Mouse (Mus musculus): Measurements from ENCODE around the gene 2510039O18Rik. TPM values are rescaled to one million over a fixed set of nuclear protein-coding genes. Genes with fewer than 3 reads are reported as not detected.
A peak's percentile ranks its signal among the peaks of the same experiment; 100 is the strongest.

2510039O18Rik gene
- 32.6 and 32.9 TPM in 2 replicates for polyA plus RNA-seq (2012; rRNA removed)

- peak; percentile 68 to 86 for DNase-seq (ENCODE audit: extremely low spot score in 1 of 2, low spot score in 1 of 2)
These were observed at the start of gene 2510039O18Rik for GRCm38 (mm10) chr4:147940576-147941044. Gene 2510039O18Rik (plus strand): TSS chr4:147940895.

DNA sequence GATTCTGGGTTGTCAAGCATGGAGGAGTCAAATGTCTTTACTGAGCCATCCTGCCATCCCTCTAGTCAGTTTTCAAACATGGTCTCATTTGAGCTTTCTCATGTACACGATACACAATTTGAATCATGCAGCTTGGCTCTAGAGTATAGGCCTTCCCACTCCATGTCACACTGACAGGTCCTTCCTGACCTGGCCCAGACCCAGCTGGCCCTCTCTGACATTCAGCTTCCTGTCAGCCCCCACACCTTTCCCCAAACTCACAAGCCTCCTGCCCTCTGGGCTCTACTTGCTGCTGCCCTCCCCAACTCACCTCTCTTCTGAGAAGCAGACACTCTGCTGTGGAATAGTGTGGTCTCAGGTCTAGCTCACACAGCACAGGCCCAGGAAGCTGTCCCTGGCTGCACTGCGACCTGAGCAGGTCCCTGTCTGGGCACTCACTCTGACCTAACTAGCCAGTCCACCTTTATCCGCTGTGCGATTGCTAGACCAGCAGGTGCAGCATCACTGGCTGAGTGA lies 44.8 kb upstream of the 2510039O18Rik start:
- DNase-seq (ENCODE audit: extremely low spot score in 1 of 2, low spot score in 1 of 2): no peak

DNA sequence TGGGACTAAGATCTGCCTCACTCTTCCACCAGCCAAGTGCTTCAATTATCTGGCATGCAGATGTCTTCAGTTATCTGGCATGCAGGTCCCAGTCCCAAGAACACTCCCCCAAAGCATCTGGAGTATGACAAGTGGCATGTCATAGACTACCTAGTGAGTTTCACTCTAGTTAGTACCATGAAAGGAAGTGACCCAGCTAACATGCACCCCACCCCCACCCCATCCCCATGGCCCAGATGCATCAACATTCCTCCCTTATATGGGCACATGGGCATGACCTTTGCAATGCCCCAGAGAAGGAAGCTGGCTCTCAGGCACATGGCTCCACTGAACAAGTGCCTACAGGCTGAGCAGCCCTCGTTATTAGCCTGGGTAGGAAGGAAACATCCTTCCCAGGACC lies 44.3 kb upstream of the 2510039O18Rik start:
- DNase-seq (ENCODE audit: extremely low spot score in 1 of 2, low spot score in 1 of 2): no peak

DNA sequence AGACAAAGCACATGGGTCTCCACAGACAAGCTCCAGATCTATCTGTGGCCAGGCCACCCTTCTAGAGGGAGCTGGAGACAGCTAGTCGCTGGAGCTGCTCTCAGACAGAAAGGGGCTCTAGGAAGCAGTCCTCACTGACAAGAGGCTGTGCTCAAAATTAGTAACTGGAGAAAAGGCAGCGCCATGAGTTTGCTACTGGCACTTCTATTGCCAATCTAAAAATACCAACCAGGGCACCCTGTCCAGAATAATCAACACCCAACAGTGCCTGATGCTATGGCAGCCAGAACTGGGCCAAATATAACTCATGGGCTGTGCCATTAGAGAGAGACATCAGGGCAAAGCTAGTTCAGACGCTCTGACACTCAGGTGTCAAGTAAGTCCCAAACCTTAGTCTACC lies 43.3 kb upstream of the 2510039O18Rik start:
- DNase-seq (ENCODE audit: extremely low spot score in 1 of 2, low spot score in 1 of 2): peak; percentile 38 to 48

DNA sequence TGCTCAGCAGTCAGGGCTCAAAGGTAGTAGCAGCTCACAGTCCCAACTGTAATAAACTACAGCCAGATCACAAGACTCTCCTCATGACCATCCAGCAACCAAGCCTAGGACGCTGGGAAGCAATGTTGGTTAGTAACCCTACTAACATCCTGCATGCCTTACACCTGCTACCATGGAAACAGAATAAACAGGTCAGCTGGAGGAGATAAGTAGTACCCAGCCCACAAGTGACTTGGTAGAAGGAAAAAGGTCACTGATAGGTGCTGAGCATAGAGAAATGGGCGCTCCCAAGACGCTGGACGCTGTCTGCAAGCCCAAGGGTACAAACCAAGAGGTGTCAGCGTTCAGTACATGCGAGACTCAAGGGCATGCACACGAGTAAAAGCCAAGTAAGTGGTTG lies 40.2 kb upstream of the 2510039O18Rik start:
- DNase-seq (ENCODE audit: extremely low spot score in 1 of 2, low spot score in 1 of 2): no peak

DNA sequence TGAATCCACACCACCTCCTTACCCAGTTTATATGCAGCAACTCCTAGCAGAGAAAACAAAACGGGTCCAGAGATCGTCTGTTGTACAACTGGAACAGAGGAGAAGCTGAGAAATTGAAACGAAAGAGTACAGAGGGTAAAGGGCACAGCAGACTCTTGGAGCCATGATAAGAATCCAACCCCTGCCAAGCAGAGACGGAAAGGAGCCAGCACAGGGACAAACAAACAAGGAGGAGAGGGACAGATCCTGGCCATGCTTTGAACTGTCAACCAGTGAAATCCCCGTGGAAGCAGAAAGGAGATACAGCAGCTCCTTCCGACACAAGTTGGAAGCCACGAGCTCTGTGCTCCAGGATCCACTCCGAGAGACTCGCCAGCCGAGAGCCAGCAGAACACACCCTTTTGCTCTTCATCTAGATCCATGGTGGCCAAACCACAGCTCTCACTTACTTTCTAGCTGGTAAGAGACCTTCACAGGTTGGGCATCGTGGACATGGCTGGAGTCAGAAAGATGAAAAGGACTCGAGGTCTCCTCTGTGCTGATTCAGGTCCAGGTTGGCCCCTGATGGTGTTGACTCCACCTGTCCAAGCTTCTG lies 37.7 kb upstream of the 2510039O18Rik start:
- DNase-seq (ENCODE audit: extremely low spot score in 1 of 2, low spot score in 1 of 2): no peak

DNA sequence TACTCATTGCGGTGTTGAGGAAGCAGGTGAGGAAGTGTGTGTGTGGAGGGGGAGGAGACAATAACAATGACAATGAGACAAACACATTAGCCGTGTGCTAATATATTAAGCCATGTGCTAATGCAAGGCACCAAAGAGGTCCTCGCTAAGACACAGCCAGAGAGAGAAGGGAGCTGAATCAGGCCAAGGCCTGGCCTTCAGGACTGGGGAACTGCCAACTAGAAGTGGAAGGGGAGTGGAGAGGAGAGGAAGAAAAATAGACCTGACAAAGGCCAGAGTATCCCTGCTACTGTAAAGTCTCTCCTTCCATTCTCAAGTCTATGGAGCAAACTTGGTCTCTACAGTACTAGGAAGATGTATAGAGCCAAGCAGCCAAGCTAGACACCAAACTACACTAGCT lies 37.1 kb upstream of the 2510039O18Rik start:
- DNase-seq (ENCODE audit: extremely low spot score in 1 of 2, low spot score in 1 of 2): no peak

DNA sequence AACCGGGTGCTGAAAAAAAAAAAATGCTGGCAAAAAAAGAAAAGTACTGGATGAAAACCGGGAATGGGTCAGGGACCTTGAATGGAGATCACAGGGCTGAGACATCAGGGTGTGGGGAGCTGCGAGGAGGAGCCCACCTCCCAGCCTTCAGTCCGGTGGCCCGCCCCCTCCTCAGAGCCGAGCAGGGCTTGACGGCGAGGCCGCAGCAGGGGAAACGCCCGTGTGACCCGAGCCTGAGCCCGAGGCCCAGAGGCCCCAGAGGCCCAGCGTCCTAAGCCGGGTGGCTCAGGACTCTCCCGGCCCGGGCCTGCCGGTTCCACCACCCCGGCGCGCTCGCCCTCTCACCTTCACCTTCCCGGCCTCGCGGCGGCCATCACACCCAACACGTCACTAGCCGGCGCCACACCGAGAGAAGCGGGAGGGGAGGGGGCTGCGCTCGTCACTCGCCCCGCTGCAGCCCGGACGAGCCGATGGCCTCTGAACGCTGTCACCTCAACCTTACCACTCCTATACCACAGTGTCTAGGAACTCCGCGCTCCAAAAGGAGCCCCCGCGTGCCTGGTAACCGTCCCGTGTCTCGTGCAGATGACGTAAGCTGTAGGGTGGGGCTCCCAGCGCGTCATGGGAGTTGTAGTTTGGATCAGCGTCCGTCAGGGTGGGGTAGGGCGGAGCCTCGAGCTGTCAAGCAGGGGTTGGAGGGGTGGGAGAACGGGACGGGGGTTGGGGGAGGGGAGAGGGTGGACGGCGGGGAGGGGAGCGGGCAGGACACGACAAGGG lies 36.2 kb upstream of the 2510039O18Rik start, which contains the start of gene Mfn2:
TSS of gene Mfn2 (minus strand) at position 392 of the 777 bp plus-strand sequence.
- peak; percentile 86 to 91 for DNase-seq (ENCODE audit: extremely low spot score in 1 of 2, low spot score in 1 of 2)

DNA sequence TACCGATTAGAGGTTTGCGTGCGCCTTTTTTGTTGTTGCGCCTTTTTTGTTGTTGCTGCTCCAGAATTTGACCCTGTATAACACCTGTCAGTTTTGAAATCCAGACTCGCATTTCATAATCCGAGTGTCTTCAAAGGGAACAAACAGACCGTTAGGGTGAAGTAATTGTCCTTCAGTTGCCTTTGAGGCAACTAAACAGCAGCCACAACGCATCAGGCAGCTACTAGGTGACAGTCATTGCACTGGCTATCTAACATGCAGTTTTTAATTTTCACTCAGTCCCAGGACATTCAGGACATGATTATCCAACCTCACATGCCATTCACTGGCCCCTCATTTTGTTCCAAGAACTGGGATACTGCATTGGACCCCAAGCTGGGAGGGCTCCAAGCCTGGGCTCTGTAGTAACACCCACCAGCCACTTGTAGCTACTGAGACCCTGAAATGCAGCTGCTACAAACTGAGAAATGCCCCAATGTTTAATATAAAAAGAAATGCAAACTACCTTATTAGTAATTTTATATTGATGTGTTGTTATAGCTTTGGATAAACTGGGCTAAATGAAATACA lies 35.5 kb upstream of the 2510039O18Rik start:
- no peak for DNase-seq (ENCODE audit: extremely low spot score in 1 of 2, low spot score in 1 of 2)

- DNase-seq (ENCODE audit: extremely low spot score in 1 of 2, low spot score in 1 of 2): no peak
These were observed 34.5 kb upstream of the 2510039O18Rik start for GRCm38 (mm10) chr4:147906230-147906629.

GRCm38 (mm10) chr4:147909486-147909885 lies 31.2 kb upstream of the 2510039O18Rik start:
- DNase-seq (ENCODE audit: extremely low spot score in 1 of 2, low spot score in 1 of 2): no peak

DNA sequence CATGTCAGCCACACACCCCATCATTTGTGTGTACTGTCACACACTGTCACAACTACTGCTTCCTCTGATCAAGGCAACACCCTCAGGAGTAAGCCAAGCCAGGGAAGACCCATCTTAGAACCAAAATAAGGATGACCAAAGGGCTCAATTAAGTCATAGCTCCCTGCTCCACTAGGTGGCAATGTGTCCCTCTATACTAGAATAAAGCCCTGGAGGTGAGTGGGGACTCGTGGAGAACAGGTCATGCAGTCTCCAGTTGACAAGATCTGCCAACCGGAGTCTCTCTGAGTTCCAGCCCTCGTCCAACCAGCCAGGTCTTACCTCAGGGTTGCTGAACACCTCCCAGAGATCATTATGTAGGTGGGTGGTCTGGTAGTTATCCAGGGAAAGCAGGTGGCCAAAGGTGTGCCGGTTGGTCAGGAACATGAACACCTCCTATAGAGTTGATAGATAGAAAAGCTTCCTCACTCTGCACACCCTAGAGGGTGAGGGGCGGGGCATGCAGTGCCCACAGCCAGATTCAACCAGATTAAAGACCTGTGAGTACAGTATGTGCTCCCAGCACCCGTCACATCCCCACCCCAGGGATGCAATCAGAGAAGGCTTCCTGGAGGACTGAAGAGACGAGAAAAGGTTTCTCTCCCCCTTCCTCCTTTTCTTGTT lies 22.1 kb upstream of the 2510039O18Rik start:
- peak in 1 of 2 experiments; percentile 71 for DNase-seq (ENCODE audit: extremely low spot score in 1 of 2, low spot score in 1 of 2)

- DNase-seq (ENCODE audit: extremely low spot score in 1 of 2, low spot score in 1 of 2): no peak
These were observed 19.7 kb upstream of the 2510039O18Rik start for GRCm38 (mm10) chr4:147920973-147921372.

GRCm38 (mm10) chr4:147922341-147922740 lies 18.4 kb upstream of the 2510039O18Rik start:
- DNase-seq (ENCODE audit: extremely low spot score in 1 of 2, low spot score in 1 of 2): no peak

DNA sequence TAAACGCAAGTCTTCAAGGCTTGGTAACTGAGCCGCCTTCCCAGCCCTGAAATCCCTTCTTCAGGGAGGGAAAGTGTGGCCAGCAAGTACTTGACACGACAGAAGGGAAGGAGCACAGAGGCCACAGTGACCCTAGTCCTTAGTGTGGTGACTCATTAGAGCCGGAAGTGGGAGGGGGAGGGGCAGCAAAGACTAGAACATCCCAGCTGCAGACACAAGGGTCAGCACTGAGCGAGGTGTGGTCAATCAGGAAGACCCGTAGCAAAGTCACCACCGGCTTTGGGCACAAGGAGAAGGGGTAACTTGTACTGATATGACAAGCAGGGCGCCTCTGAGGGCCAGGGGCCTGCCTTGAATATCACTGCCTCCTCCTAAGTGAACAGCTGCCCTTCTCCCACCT lies 13.0 kb upstream of the 2510039O18Rik start:
- DNase-seq (ENCODE audit: extremely low spot score in 1 of 2, low spot score in 1 of 2): no peak

GRCm38 (mm10) chr4:147928136-147928535 lies 12.6 kb upstream of the 2510039O18Rik start:
- no peak for DNase-seq (ENCODE audit: extremely low spot score in 1 of 2, low spot score in 1 of 2)

DNA sequence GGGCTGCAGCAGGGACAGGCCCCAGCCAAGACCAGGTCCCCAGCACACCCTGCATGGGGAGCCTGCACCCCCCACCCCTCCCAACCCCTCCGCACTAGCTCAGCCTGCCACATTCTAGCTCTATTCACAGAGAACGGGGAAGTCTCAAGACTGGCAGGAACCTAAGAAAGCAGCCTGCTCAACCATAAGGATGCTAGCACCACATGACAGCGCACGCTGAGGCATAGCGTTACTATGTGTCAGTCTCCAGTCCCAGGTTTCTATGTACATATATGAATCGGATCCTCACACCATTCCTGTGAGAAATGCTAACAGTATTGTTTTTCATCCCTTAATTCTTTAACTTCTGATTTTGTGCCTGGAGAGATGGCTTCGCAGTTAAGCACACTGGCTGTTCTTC lies 12.2 kb upstream of the 2510039O18Rik start:
- no peak for DNase-seq (ENCODE audit: extremely low spot score in 1 of 2, low spot score in 1 of 2)

GRCm38 (mm10) chr4:147930946-147931345 lies 9.7 kb upstream of the 2510039O18Rik start:
- DNase-seq (ENCODE audit: extremely low spot score in 1 of 2, low spot score in 1 of 2): no peak

GRCm38 (mm10) chr4:147934134-147934533 lies 6.6 kb upstream of the 2510039O18Rik start:
- DNase-seq (ENCODE audit: extremely low spot score in 1 of 2, low spot score in 1 of 2): no peak

DNA sequence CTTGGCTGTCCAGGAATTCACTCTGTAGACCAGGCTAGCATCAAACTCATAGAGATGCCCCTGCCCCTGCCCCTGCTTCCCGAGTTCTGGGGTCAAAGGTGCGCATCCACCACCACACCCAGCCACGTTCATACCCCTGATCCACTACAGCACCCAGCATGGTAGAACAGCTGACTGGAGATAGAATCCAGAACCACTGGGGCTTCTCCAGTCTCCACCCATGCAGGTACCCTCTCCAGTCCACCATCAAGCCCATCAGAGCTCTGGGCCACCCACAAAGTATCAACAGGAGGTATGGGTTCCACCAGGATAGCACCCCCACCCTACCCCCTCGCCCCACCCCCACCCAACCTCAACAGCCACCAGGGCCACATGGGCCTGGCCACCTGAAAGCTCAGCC lies 6.1 kb upstream of the 2510039O18Rik start:
- DNase-seq (ENCODE audit: extremely low spot score in 1 of 2, low spot score in 1 of 2): no peak

GRCm38 (mm10) chr4:147935904-147936303 lies 4.8 kb upstream of the 2510039O18Rik start:
- no peak for DNase-seq (ENCODE audit: extremely low spot score in 1 of 2, low spot score in 1 of 2)

Data from frontal cortex, adult 2 months (tissue).